Comparison of ENCODE assay signal across 22 mouse cellular contexts in the genomic region with DNA sequence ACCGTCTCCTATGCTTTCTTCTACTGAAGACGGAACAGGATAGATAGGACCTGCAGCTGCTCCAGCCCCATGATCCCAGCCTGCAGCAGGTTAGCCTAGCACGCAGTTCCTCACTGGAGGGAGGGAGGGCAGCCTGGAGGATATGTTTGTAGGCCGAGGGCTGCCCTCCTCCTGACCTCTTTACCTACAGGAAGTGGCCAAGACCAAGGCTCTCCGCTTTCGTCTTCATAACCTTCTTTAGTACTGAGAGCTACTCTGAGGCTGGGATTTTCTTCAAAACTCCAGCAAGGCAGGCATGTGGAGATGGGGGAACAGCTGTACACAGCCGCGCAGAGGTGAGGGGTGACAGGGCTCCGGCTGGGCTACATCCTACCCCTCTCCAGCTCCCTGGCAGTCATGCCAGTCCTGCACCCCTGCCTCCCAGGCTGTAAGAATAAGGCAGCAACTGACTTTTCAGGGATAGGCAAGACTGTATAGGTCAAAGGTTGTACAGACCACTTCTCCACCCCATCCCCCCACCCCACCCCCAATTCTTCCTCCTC. TPM values are rescaled to one million over a fixed set of nuclear protein-coding genes. Genes with fewer than 3 reads are reported as not detected.
DNase-seq lines count a peak whose midpoint lies in the region; ATAC-seq lines count a peak whose summit lies in the region.
"Had no signal": no experiment of that assay in that cellular context is flagged by ENCODE, and none has a peak within 500 bp of the region (broad histone marks: within the 10 kb centered on the region; RNA-seq: fewer than 3 reads in every experiment).

No protein-coding gene starts in this region.

- 0 out of 2 replicates have a peak, but pooled peaks have one; percentile 33 for ATAC-seq in lung, embryonic 15.5 days (ENCODE audit: borderline replicate concordance, extremely low read depth, low FRiP score, low TSS enrichment)
- ATAC-seq in stomach, embryonic 15.5 days (ENCODE audit: insufficient read depth, low FRiP score, low read depth), result no peak
- no peak for ATAC-seq in forebrain, embryonic 11.5 days (replicated peaks; ENCODE audit: low FRiP score)
- ATAC-seq: forebrain, postnatal 0 days; intestine, embryonic 15.5 days; midbrain, embryonic 15.5 days had no signal

- intact Hi-C loops in heart, postnatal 36 days (cut with DNase I), result loop anchor here (5.0 kb wide), 1 partner anchor 92 kb away; no protein-coding TSS in a partner anchor

- H3K4me1 ChIP-seq in heart, embryonic 10.5 days, result peaks cover 25% of the 10 kb centered on the region; the same call in 1 of the 2 replicates
- H3K4me1 ChIP-seq in lung, embryonic 15.5 days, result peaks cover 24% of the 10 kb centered on the region
- H3K4me1 ChIP-seq in embryonic facial prominence, embryonic 10.5 days, result peaks cover 12% of the 10 kb centered on the region
- H3K4me1 ChIP-seq in stomach, embryonic 15.5 days, result peaks cover 10% of the 10 kb centered on the region
- H3K4me1 ChIP-seq in forebrain, embryonic 11.5 days (replicated peaks; ENCODE audit: control insufficient read depth, insufficient read depth, low read length), result no peaks in the 10 kb centered on the region
- H3K4me1 ChIP-seq: midbrain, embryonic 15.5 days had no signal

- peaks cover 22% of the 10 kb centered on the region for H3K27me3 ChIP-seq in heart, embryonic 10.5 days (ENCODE audit: insufficient read depth, poor library complexity, severe bottlenecking)
- no peaks in the 10 kb centered on the region for H3K27me3 ChIP-seq in lung, embryonic 15.5 days
- H3K27me3 ChIP-seq in embryonic facial prominence, embryonic 10.5 days (replicated peaks; ENCODE audit: low read depth, poor library complexity, severe bottlenecking), result no peaks in the 10 kb centered on the region
- no peaks in the 10 kb centered on the region for H3K27me3 ChIP-seq in stomach, embryonic 15.5 days (replicated peaks)
- no peaks in the 10 kb centered on the region for H3K27me3 ChIP-seq in forebrain, embryonic 11.5 days (ENCODE audit: control insufficient read depth, insufficient read depth, low read length)
- H3K27me3 ChIP-seq: embryonic facial prominence, embryonic 13.5 days; hindbrain, embryonic 12.5 days; intestine, embryonic 15.5 days; liver, embryonic 13.5 days; midbrain, embryonic 15.5 days had no signal

- WGBS in heart, embryonic 10.5 days, result 67% methylated on average over 9 of the region's 9 CpGs
- WGBS in lung, embryonic 15.5 days, result 54% methylated on average over 9 of the region's 9 CpGs
- WGBS in embryonic facial prominence, embryonic 10.5 days, result 69% methylated on average over 9 of the region's 9 CpGs
- WGBS in stomach, embryonic 15.5 days, result 55% methylated on average over 9 of the region's 9 CpGs
- 86% methylated on average over 9 of the region's 9 CpGs for WGBS in forebrain, embryonic 11.5 days

- no peaks in the 10 kb centered on the region for H3K36me3 ChIP-seq in heart, embryonic 10.5 days
- no peaks in the 10 kb centered on the region for H3K36me3 ChIP-seq in lung, embryonic 15.5 days
- H3K36me3 ChIP-seq in embryonic facial prominence, embryonic 10.5 days (replicated peaks), result no peaks in the 10 kb centered on the region
- no peaks in the 10 kb centered on the region for H3K36me3 ChIP-seq in stomach, embryonic 15.5 days
- no peaks in the 10 kb centered on the region for H3K36me3 ChIP-seq in forebrain, embryonic 11.5 days (ENCODE audit: control insufficient read depth, insufficient read depth, low read length)
- H3K36me3 ChIP-seq: embryonic facial prominence, embryonic 13.5 days; hindbrain, embryonic 12.5 days; intestine, embryonic 15.5 days; liver, embryonic 13.5 days; midbrain, embryonic 15.5 days had no signal

- no peak for DNase-seq in heart, embryonic 10.5 days (ENCODE audit: low spot score)
- DNase-seq in heart, postnatal 36 days, result no peak
- no peak for DNase-seq in lung, postnatal 25 days (ENCODE audit: low spot score)
- DNase-seq in embryonic facial prominence, embryonic 10.5 days (ENCODE audit: low spot score), result peak; percentile 24
- DNase-seq in spleen, postnatal 10 days (ENCODE audit: low spot score in 2 of 2), result no peak
- no peak for DNase-seq in forebrain, embryonic 11.5 days (ENCODE audit: low spot score)
- DNase-seq: adrenal gland, postnatal 14 days; cerebellum, adult 18-20 months; cerebellum, postnatal 36 days; forebrain, postnatal 0 days; gastrocnemius, adult 2 months; heart, adult 2 months; layer of hippocampus, postnatal 36 days; liver, embryonic 13.5 days; thymus, adult 18-20 months had no signal

- no peaks in the 10 kb centered on the region for H3K9me3 ChIP-seq in heart, embryonic 10.5 days
- H3K9me3 ChIP-seq in lung, embryonic 15.5 days, result no peaks in the 10 kb centered on the region
- H3K9me3 ChIP-seq in embryonic facial prominence, embryonic 10.5 days, result no peaks in the 10 kb centered on the region
- no peaks in the 10 kb centered on the region for H3K9me3 ChIP-seq in stomach, embryonic 15.5 days
- no peaks in the 10 kb centered on the region for H3K9me3 ChIP-seq in forebrain, embryonic 11.5 days (ENCODE audit: control insufficient read depth, low read length)
- H3K9me3 ChIP-seq: embryonic facial prominence, embryonic 13.5 days; hindbrain, embryonic 12.5 days; intestine, embryonic 15.5 days; liver, embryonic 13.5 days; megakaryocyte, embryonic 14.5 days; midbrain, embryonic 15.5 days had no signal

- 0 out of 2 replicates have a peak overlapping the region, but pooled peaks have one; percentile 22 for H3K27ac ChIP-seq in heart, embryonic 10.5 days
- no peak overlapping the region for H3K27ac ChIP-seq in lung, embryonic 15.5 days
- no peak overlapping the region for H3K27ac ChIP-seq in embryonic facial prominence, embryonic 10.5 days (replicated peaks)
- H3K27ac ChIP-seq in stomach, embryonic 15.5 days, result 0 out of 2 replicates have a peak overlapping the region, but pooled peaks have one; percentile 11
- no peak overlapping the region for H3K27ac ChIP-seq in forebrain, embryonic 11.5 days (ENCODE audit: low read depth, low read length)
- H3K27ac ChIP-seq: embryonic facial prominence, embryonic 13.5 days; hindbrain, embryonic 12.5 days; intestine, embryonic 15.5 days; liver, embryonic 13.5 days; midbrain, embryonic 15.5 days had no signal

- no peak overlapping the region for H3K4me3 ChIP-seq in heart, embryonic 10.5 days
- H3K4me3 ChIP-seq in lung, embryonic 15.5 days, result no peak overlapping the region
- no peak overlapping the region for H3K4me3 ChIP-seq in embryonic facial prominence, embryonic 10.5 days
- no peak overlapping the region for H3K4me3 ChIP-seq in stomach, embryonic 15.5 days (replicated peaks)
- H3K4me3 ChIP-seq in forebrain, embryonic 11.5 days (ENCODE audit: low read depth, low read length), result no peak overlapping the region
- H3K4me3 ChIP-seq: embryonic facial prominence, embryonic 13.5 days; gastrocnemius, adult 2 months; heart, adult 2 months; hindbrain, embryonic 12.5 days; intestine, embryonic 15.5 days; liver, embryonic 13.5 days; megakaryocyte, embryonic 14.5 days; midbrain, embryonic 15.5 days had no signal

- H3K9ac ChIP-seq in lung, embryonic 15.5 days, result no peak overlapping the region
- no peak overlapping the region for H3K9ac ChIP-seq in stomach, embryonic 15.5 days
- H3K9ac ChIP-seq in forebrain, embryonic 11.5 days (ENCODE audit: low read length), result no peak overlapping the region
- H3K9ac ChIP-seq: embryonic facial prominence, embryonic 13.5 days; forebrain, postnatal 0 days; hindbrain, embryonic 12.5 days; intestine, embryonic 15.5 days; liver, embryonic 13.5 days; midbrain, embryonic 15.5 days had no signal

- no peak overlapping the region for H3K4me2 ChIP-seq in lung, embryonic 15.5 days
- H3K4me2 ChIP-seq in stomach, embryonic 15.5 days, result no peak overlapping the region
- H3K4me2 ChIP-seq in forebrain, embryonic 11.5 days (ENCODE audit: low read depth, low read length, severe bottlenecking), result no peak overlapping the region
- H3K4me2 ChIP-seq: embryonic facial prominence, embryonic 13.5 days; hindbrain, embryonic 12.5 days; intestine, embryonic 15.5 days; liver, embryonic 13.5 days; midbrain, embryonic 15.5 days had no signal

RNA-seq across cellular contexts. Expression of a gene that starts 19.9 kb away (rescaled TPM):
- 27.0 and 29.0 TPM in 2 replicates for polyA plus RNA-seq in heart, embryonic 10.5 days (2016; fragmentation: Nextera tagmentation; extraction: Ambion mirVana)
- total RNA-seq in heart, postnatal 36 days (2021), result 1 to 10 TPM; 7.9 to 10.0 TPM
- 27.9 and 29.1 TPM in 2 replicates for polyA plus RNA-seq in lung, embryonic 15.5 days (2015; fragmentation: Nextera tagmentation; extraction: Ambion mirVana)
- 32.1 and 33.0 TPM in 2 replicates for polyA plus RNA-seq in embryonic facial prominence, embryonic 10.5 days (2016; fragmentation: Nextera tagmentation; extraction: Ambion mirVana)
- polyA plus RNA-seq in stomach, embryonic 15.5 days (2015; fragmentation: Nextera tagmentation; extraction: Ambion mirVana), result 26.6 and 27.2 TPM in 2 replicates
- 33.8 and 34.6 TPM in 2 replicates for polyA plus RNA-seq in forebrain, embryonic 11.5 days (2014; fragmentation: Nextera tagmentation; extraction: Ambion mirVana)

Comparison
In these comparisons a context has a peak if more than half of its experiments do, and no peak if none do; other contexts are left out.
1. H3K27ac ChIP-seq: peak in heart, embryonic 10.5 days (single experiment) and stomach, embryonic 15.5 days (single experiment); none in lung, embryonic 15.5 days (single experiment), embryonic facial prominence, embryonic 10.5 days (single experiment) and forebrain, embryonic 11.5 days (single experiment).